Mouse (Mus musculus) heart, embryonic 13.5 days (tissue): Measurements from ENCODE around the gene Ube2j1. TPM values are rescaled to one million over a fixed set of nuclear protein-coding genes. Genes with fewer than 3 reads are reported as not detected.

ENCODE experiments used
- ATAC-seq: fragments of 200-750 bp; cut with Nextera tagmentation; 2 replicates; pipeline ENCODE4 v1.8.0; 2017; ENCODE audit warnings: moderate TSS enrichment; ENCODE audit not compliant: insufficient number of reproducible peaks, low FRiP score, low TSS enrichment; ENCODE audit errors: extremely low read depth
- H3K27ac ChIP-seq: fragments of 300-500 bp; sonication (generic); replicated peaks from 2 replicates; pipeline ENCODE4 v1.5.1; 2015; ENCODE audit warnings: moderate library complexity, mild to moderate bottlenecking, inconsistent platforms
- H3K27me3 ChIP-seq: fragments of 300-500 bp; sonication (generic); replicated peaks from 2 replicates; pipeline ENCODE4 v1.6.1; 2015; ENCODE audit warnings: mild to moderate bottlenecking, inconsistent platforms
- H3K36me3 ChIP-seq: fragments of 300-500 bp; sonication (generic); 2 replicates; pipeline ENCODE4 v1.6.1; 2015; ENCODE audit warnings: mild to moderate bottlenecking, inconsistent platforms
- H3K4me1 ChIP-seq: fragments of 300-500 bp; sonication (generic); 2 replicates; pipeline ENCODE4 v1.6.1; 2015; ENCODE audit warnings: inconsistent platforms
- H3K4me2 ChIP-seq: fragments of 300-500 bp; sonication (generic); 2 replicates; pipeline ENCODE4 v1.6.1; 2015; ENCODE audit warnings: inconsistent platforms, mild to moderate bottlenecking, moderate library complexity
- H3K4me3 ChIP-seq: fragments of 300-500 bp; sonication (generic); 2 replicates; pipeline ENCODE4 v1.5.1; 2015; ENCODE audit warnings: moderate library complexity, mild to moderate bottlenecking, inconsistent platforms
- H3K9ac ChIP-seq: fragments of 300-500 bp; sonication (generic); 2 replicates; pipeline ENCODE4 v1.6.1; 2015; ENCODE audit warnings: inconsistent platforms, mild to moderate bottlenecking, moderate library complexity
- H3K9me3 ChIP-seq: fragments of 300-500 bp; sonication (generic); 2 replicates; pipeline ENCODE4 v1.6.1; 2016; ENCODE audit warnings: inconsistent platforms
- WGBS: fragments of 180-500 bp; shearing (Covaris S2); methylation state at CpG from one replicate; pipeline ENCODE4 v1.1.7; 2015; ENCODE audit warnings: mixed read lengths; 5-methylcytosine and 5-hydroxymethylcytosine counted together
- polyA plus RNA-seq: library from polyadenylated mRNA; unstranded; fragments of >200 nt; fragmentation: Nextera tagmentation; extraction: Ambion mirVana; gene quantifications from 2 replicates; pipeline ENCODE4 v1.2.1, GENCODE M21; 2015

The Ube2j1 gene
- polyA plus RNA-seq, 1 experiment from 2014 or later = 27.5 TPM

GRCm38 (mm10) chr4:33072526-33073161 lies 41.4 kb downstream of the Ube2j1 start:
- no peaks in the 10 kb centered on the region for H3K36me3 ChIP-seq
- H3K4me3 ChIP-seq = no peak overlapping the region
- ATAC-seq = no peak
- WGBS = 42% methylated on average over 11 of the region's 11 CpGs
- H3K9me3 ChIP-seq = no peaks in the 10 kb centered on the region
- no peak overlapping the region for H3K27ac ChIP-seq
- H3K9ac ChIP-seq = no peak overlapping the region
- peaks cover 8% of the 10 kb centered on the region for H3K4me1 ChIP-seq
- H3K4me2 ChIP-seq = no peak overlapping the region
- H3K27me3 ChIP-seq = 0 out of 2 replicates have a peak, but pooled peaks cover 3% of the 10 kb centered on the region

- no peak overlapping the region for H3K4me3 ChIP-seq
- no peak for ATAC-seq
- WGBS = 78% methylated on average over 4 of the region's 4 CpGs
- H3K36me3 ChIP-seq = no peaks in the 10 kb centered on the region
- no peak overlapping the region for H3K9ac ChIP-seq
- no peak overlapping the region for H3K27ac ChIP-seq
- H3K9me3 ChIP-seq = no peaks in the 10 kb centered on the region
- peaks cover 8% of the 10 kb centered on the region for H3K4me1 ChIP-seq
- 0 out of 2 replicates have a peak, but pooled peaks cover 3% of the 10 kb centered on the region for H3K27me3 ChIP-seq
- H3K4me2 ChIP-seq = no peak overlapping the region
Measured at GRCm38 (mm10) chr4:33074406-33074805, 43.2 kb downstream of the Ube2j1 start.

GRCm38 (mm10) chr4:33074851-33075250 lies 43.6 kb downstream of the Ube2j1 start:
- H3K4me2 ChIP-seq = no peak overlapping the region
- H3K27me3 ChIP-seq = 0 out of 2 replicates have a peak, but pooled peaks cover 3% of the 10 kb centered on the region
- H3K4me3 ChIP-seq = no peak overlapping the region
- H3K36me3 ChIP-seq = no peaks in the 10 kb centered on the region
- ATAC-seq = no peak
- WGBS = 55% methylated on average over 5 of the region's 5 CpGs
- H3K4me1 ChIP-seq = peaks cover 8% of the 10 kb centered on the region
- H3K9me3 ChIP-seq = no peaks in the 10 kb centered on the region
- no peak overlapping the region for H3K27ac ChIP-seq
- no peak overlapping the region for H3K9ac ChIP-seq

- no peaks in the 10 kb centered on the region for H3K36me3 ChIP-seq
- H3K9me3 ChIP-seq = no peaks in the 10 kb centered on the region
- no peak for ATAC-seq
- H3K4me3 ChIP-seq = no peak overlapping the region
- H3K4me1 ChIP-seq = peaks cover 8% of the 10 kb centered on the region
- no peak overlapping the region for H3K4me2 ChIP-seq
- no peak overlapping the region for H3K27ac ChIP-seq
- no peak overlapping the region for H3K9ac ChIP-seq
- H3K27me3 ChIP-seq = no peaks in the 10 kb centered on the region
- 77% methylated on average over 5 of the region's 5 CpGs for WGBS
Measured at GRCm38 (mm10) chr4:33075776-33076524, 44.7 kb downstream of the Ube2j1 start.

GRCm38 (mm10) chr4:33077161-33077560 lies 45.9 kb downstream of the Ube2j1 start:
- Histone ChIP-seq H3K4me3 (no peak overlapping the region), H3K27ac (no peak overlapping the region), H3K9me3 (no peaks in the 10 kb centered on the region), H3K4me2 (no peak overlapping the region), H3K9ac (no peak overlapping the region), H3K36me3 (no peaks in the 10 kb centered on the region), H3K4me1 (peaks cover 8% of the 10 kb centered on the region), H3K27me3 (no peaks in the 10 kb centered on the region)
- ATAC-seq = no peak
- WGBS = 70% methylated on average over 11 of the region's 11 CpGs

- no peak overlapping the region for H3K4me3 ChIP-seq
- H3K27ac ChIP-seq = no peak overlapping the region
- no peaks in the 10 kb centered on the region for H3K27me3 ChIP-seq
- peaks cover 4% of the 10 kb centered on the region for H3K4me1 ChIP-seq
- H3K36me3 ChIP-seq = no peaks in the 10 kb centered on the region
- no peak overlapping the region for H3K4me2 ChIP-seq
- ATAC-seq = no peak
- H3K9me3 ChIP-seq = no peaks in the 10 kb centered on the region
- no peak overlapping the region for H3K9ac ChIP-seq
- 55% methylated on average over 8 of the region's 8 CpGs for WGBS
Measured at GRCm38 (mm10) chr4:33077724-33078123, 46.5 kb downstream of the Ube2j1 start.

- H3K9me3 ChIP-seq = no peaks in the 10 kb centered on the region
- no peaks in the 10 kb centered on the region for H3K36me3 ChIP-seq
- 86% methylated on average over 3 of the region's 3 CpGs for WGBS
- H3K4me2 ChIP-seq = no peak overlapping the region
- ATAC-seq = no peak
- H3K4me1 ChIP-seq = no peaks in the 10 kb centered on the region
- H3K9ac ChIP-seq = no peak overlapping the region
- H3K27me3 ChIP-seq = no peaks in the 10 kb centered on the region
- no peak overlapping the region for H3K4me3 ChIP-seq
- no peak overlapping the region for H3K27ac ChIP-seq
Measured at GRCm38 (mm10) chr4:33078492-33078891, 47.3 kb downstream of the Ube2j1 start.

- H3K4me3 ChIP-seq = no peak overlapping the region
- H3K27ac ChIP-seq = no peak overlapping the region
- no peaks in the 10 kb centered on the region for H3K27me3 ChIP-seq
- no peaks in the 10 kb centered on the region for H3K36me3 ChIP-seq
- no peak for ATAC-seq
- no peak overlapping the region for H3K9ac ChIP-seq
- 67% methylated on average over 6 of the region's 6 CpGs for WGBS
- no peak overlapping the region for H3K4me2 ChIP-seq
- no peaks in the 10 kb centered on the region for H3K4me1 ChIP-seq
- no peaks in the 10 kb centered on the region for H3K9me3 ChIP-seq
Measured at GRCm38 (mm10) chr4:33099118-33099694, 68.0 kb downstream of the Ube2j1 start.

Other genes starting within 250 kb of the Ube2j1 start
- gene Lyrm2, start 231.2 kb upstream of the Ube2j1 start, polyA plus RNA-seq = 131 and 136 TPM in 2 replicates
- gene Ankrd6, start 80.6 kb upstream of the Ube2j1 start, polyA plus RNA-seq = 4.2 and 5.0 TPM in 2 replicates
- gene Rragd, start 48.4 kb upstream of the Ube2j1 start, polyA plus RNA-seq = 40.9 and 43.3 TPM in 2 replicates
- 0.13 and 0.29 TPM in 2 replicates for gene Gabrr2, start 31.6 kb downstream of the Ube2j1 start, polyA plus RNA-seq
- gene Gabrr1, start 101.1 kb downstream of the Ube2j1 start, polyA plus RNA-seq = 0.10 and 0.19 TPM in 2 replicates
- gene Pm20d2, start 158.3 kb downstream of the Ube2j1 start, polyA plus RNA-seq = 0.99 and 1.6 TPM in 2 replicates
- gene Srsf12, start 177.6 kb downstream of the Ube2j1 start, polyA plus RNA-seq = 2.7 and 2.9 TPM in 2 replicates